Mouse (Mus musculus): ENCODE measurements around the gene Sgsm2.

DNA sequence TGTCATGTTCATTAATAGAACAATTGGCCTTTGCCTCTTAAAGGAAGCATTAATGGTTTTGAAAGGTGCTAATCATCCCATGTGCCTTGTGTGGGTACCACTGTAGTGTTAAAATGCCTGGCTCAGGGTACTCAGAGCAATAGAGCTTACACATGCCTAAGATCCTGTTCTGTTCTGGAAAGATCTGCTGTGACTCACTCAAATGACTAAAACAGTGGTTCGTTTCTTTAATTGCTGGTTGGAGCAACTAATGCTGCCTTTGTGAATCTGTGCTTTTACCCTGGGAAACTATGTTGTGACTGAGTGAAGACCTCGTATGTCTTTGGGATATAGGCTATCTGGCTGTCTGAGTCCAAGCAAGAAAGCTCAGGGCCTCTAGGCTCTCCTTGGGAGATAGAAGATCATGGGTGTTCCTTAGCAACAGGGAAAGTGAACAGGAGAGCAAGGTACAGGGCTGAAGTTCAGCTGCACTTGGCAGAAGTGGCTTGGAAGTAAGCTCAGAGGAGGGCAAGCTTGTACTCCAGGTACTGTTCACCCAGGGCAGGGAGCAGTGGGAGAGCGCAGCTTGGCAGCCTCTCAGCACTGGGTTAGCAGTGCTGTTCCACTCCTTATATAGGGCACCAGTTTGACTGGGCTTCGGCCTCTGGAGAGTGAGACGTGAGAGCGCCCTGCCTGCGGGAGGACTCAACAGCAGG, 74.0 kb downstream of the Sgsm2 start:
- TF ChIP-seq CTCF (IDR thresholded peaks at IDR 0.05; ENCODE audit: low read depth, low read length) = no peak
- no peak for TF ChIP-seq POLR2A (IDR thresholded peaks at IDR 0.05; ENCODE audit: borderline replicate concordance, low read depth, low read length)
